Mouse (Mus musculus) intestine, embryonic 16.5 days (tissue): ENCODE results near the gene Sdhc. TPM values are rescaled to one million over a fixed set of nuclear protein-coding genes. Genes with fewer than 3 reads are reported as not detected.
"Not testable (repeated sequence)": the region's sequence is repeated elsewhere in the genome, so short reads cannot be mapped to it uniquely, and the experiment has no call there.

Source experiments
- ATAC-seq: fragments of 200-750 bp; cut with Nextera tagmentation; 2 replicates; pipeline ENCODE4 v1.8.0; 2017; ENCODE audit warnings: moderate TSS enrichment, moderate library complexity
- H3K27ac ChIP-seq: fragments of 300-500 bp; sonication (generic); 2 replicates; pipeline ENCODE4 v1.5.1; 2014; ENCODE audit warnings: mild to moderate bottlenecking, low read length
- H3K27me3 ChIP-seq: fragments of 300-500 bp; sonication (generic); replicated peaks from 2 replicates; pipeline ENCODE4 v1.6.1; 2014; ENCODE audit warnings: low read length, control low read depth, mixed read lengths; ENCODE audit not compliant: control insufficient read depth, insufficient read depth
- H3K36me3 ChIP-seq: fragments of 300-500 bp; sonication (generic); 2 replicates; pipeline ENCODE4 v1.6.1; 2014; ENCODE audit warnings: low read length, control low read depth; ENCODE audit not compliant: control insufficient read depth, insufficient read depth
- H3K4me1 ChIP-seq: fragments of 300-500 bp; sonication (generic); 2 replicates; pipeline ENCODE4 v1.6.1; 2014; ENCODE audit warnings: low read length, control low read depth, mixed read lengths; ENCODE audit not compliant: control insufficient read depth, insufficient read depth
- H3K4me2 ChIP-seq: fragments of 300-500 bp; sonication (generic); 2 replicates; pipeline ENCODE4 v1.6.1; 2014; ENCODE audit warnings: low read depth, low read length, control low read depth
- H3K4me3 ChIP-seq: fragments of 300-500 bp; sonication (generic); 2 replicates; pipeline ENCODE4 v1.5.1; 2014; ENCODE audit warnings: mild to moderate bottlenecking, low read length
- H3K9ac ChIP-seq: fragments of 300-500 bp; sonication (generic); 2 replicates; pipeline ENCODE4 v1.6.1; 2014; ENCODE audit warnings: low read depth, low read length
- H3K9me3 ChIP-seq: fragments of 300-500 bp; sonication (generic); 2 replicates; pipeline ENCODE4 v1.6.1; 2016; ENCODE audit warnings: low read length, control low read depth; ENCODE audit not compliant: control insufficient read depth
- WGBS: fragments of 180-500 bp; shearing (Covaris S2); extraction: QIAGEN DNeasy Blood & Tissue Kit; methylation state at CpG from one replicate; pipeline ENCODE4 v1.1.7; 2014; 5-methylcytosine and 5-hydroxymethylcytosine counted together
- microRNA-seq: library from miRNA; unstranded; fragments of <30 nt; microRNA quantifications from one replicate; pipeline ENCODE4, GENCODE M21; 2016
- polyA plus RNA-seq: library from polyadenylated mRNA; unstranded; fragments of >200 nt; fragmentation: Nextera tagmentation; extraction: Ambion mirVana; gene quantifications from 2 replicates; pipeline ENCODE4 v1.2.1, GENCODE M21; 2015

Sdhc gene
- polyA plus RNA-seq, 1 experiment from 2014 or later, result 457 TPM

DNA sequence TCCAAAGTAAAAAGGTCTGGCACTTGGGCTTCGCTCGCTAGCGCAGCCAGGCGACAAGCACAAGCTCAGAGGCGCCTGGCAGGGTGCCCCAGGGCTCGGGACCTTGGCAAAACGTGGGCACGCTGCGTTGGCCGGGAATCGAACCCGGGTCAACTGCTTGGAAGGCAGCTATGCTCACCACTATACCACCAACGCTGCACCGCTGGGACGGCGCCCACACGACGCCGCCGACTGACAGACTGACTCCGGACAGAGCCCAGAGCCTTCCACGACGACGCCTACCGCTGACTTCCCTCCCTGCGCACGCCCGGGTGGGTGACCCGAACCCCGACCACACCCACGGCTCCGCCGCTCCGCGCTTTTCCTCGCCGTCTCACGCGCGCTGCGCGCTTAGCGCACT is 70.6 kb downstream of the Sdhc start:
- not testable (repeated sequence) for H3K9me3 ChIP-seq, H3K27me3 ChIP-seq, H3K9ac ChIP-seq, H3K4me3 ChIP-seq, H3K4me1 ChIP-seq, H3K36me3 ChIP-seq, H3K27ac ChIP-seq, H3K4me2 ChIP-seq
- ATAC-seq, result peak; percentile 65
- WGBS, result no CpG with 5 or more reads among the region's 43 CpGs

DNA sequence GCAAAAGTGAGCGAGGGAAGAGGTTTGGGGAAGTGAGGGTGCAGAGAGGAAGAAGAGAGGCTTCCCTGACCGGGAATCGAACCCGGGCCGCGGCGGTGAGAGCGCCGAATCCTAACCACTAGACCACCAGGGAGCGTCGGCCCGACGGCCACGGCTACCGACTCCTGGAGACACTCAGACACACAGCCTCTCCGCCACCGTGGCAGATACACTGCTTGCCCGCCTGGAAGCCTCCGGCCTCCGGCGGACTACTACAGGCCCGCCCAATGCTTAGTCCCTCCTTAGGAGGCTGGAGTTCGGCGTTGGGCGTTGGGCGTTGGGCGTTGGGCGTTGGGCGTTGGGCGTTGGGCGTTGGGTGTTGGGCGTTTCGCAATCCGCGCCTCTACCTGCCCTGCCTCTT is 71.1 kb downstream of the Sdhc start:
- ATAC-seq, result peak; percentile 74
- H3K4me1 ChIP-seq, H3K9me3 ChIP-seq, H3K27ac ChIP-seq, H3K27me3 ChIP-seq, H3K9ac ChIP-seq, H3K4me2 ChIP-seq, H3K36me3 ChIP-seq, H3K4me3 ChIP-seq: not testable (repeated sequence)
- WGBS, result no CpG with 5 or more reads among the region's 35 CpGs

DNA sequence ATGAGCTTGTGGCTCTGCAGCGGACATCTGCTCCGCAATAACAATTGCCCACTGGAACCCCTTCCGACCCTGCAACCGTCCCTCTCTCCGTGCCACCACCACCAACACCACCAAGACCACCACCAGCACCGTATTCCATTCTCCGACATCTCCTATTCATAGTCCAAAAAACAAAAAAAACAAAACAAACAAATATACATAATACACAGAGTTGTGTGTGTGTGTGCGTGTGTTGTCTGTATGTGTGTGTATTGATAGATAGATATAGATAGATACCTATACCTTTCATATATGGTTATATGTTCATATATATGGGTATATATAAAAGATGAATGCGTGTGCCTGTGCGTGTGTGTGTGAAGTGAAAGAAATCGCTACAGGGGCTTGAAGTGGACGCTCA is 72.0 kb downstream of the Sdhc start:
- Histone ChIP-seq H3K4me2 (0 out of 2 replicates have a peak overlapping the region, but pooled peaks have one; percentile 27), H3K27me3 (peaks cover 11% of the 10 kb centered on the region), H3K4me3 (0 out of 2 replicates have a peak overlapping the region, but pooled peaks have one; percentile 9)
- not testable (repeated sequence) for H3K36me3 ChIP-seq, H3K9ac ChIP-seq, H3K4me1 ChIP-seq, H3K27ac ChIP-seq, ATAC-seq, H3K9me3 ChIP-seq
- 18% methylated on average over 11 of the region's 12 CpGs for WGBS

DNA sequence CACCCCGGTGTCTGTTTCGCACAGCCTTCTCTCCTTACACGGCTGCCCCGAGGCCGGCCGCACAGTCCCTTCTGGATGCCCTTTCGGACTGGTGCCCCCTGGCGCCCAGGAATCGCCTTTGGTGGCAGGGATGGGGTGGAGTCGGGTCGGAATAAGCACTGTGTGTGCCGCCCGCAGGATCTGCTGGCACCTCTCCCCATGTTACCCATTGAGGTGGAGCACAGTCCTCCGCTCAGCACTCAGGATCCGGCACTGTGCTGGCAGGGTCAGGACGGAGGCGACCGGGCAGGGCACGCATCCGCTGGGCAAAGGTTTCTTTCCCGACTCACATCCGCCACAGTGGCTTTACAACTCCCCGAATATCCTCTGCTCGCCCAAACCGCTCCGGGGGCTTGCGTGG is 72.4 kb downstream of the Sdhc start:
- H3K4me2 ChIP-seq, H3K36me3 ChIP-seq, H3K9me3 ChIP-seq, H3K27ac ChIP-seq, H3K4me1 ChIP-seq, H3K9ac ChIP-seq: not testable (repeated sequence)
- peaks cover 11% of the 10 kb centered on the region for H3K27me3 ChIP-seq
- peak overlapping the region; percentile 7; the same call in 1 of the 2 replicates for H3K4me3 ChIP-seq
- ATAC-seq, result peak; percentile 15
- 2% methylated on average over 14 of the region's 27 CpGs for WGBS

DNA sequence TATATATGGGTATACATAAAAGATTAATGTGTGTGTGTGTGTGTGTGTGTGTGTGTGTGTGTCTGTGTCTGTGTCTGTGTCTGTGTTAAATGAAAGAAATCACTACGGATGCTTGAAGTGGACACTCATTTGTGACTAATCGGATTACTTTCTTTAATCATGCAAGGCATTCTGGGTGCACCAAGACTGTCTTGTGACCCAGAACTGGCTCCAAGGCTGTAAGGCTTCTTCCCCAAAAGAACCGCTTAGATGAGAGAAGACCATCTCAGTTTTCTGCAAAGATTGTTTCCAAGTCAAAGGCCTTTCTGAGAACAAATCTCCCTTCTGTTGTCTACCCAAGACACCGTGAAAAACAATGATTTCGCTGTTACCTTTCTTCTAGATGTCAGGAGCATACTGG is 73.2 kb downstream of the Sdhc start:
- ATAC-seq, H3K4me3 ChIP-seq, H3K9me3 ChIP-seq, H3K4me2 ChIP-seq, H3K27ac ChIP-seq, H3K36me3 ChIP-seq, H3K4me1 ChIP-seq, H3K9ac ChIP-seq: not testable (repeated sequence)
- 36% methylated on average over 5 of the region's 5 CpGs for WGBS
- peaks cover 11% of the 10 kb centered on the region for H3K27me3 ChIP-seq

Small RNA genes lying within 50 kb of the gene (microRNA-seq; reads per million reads assigned to microRNA genes)
- not detected for gene Gm27844

Other genes starting within 250 kb of the Sdhc start
- gene Fcrlb, start 237.7 kb downstream of the Sdhc start, polyA plus RNA-seq, result 0.27 TPM in 1 of 2 replicates, not detected in the other
- 0.10 TPM in 1 of 2 replicates, not detected in the other for gene Fcrla, start 223.0 kb downstream of the Sdhc start, polyA plus RNA-seq
- 1.5 and 2.2 TPM in 2 replicates for gene Fcgr2b, start 174.1 kb downstream of the Sdhc start, polyA plus RNA-seq
- 1.4 and 1.8 TPM in 2 replicates for gene Fcgr4, start 131.7 kb downstream of the Sdhc start, polyA plus RNA-seq
- gene Fcgr3, start 85.7 kb downstream of the Sdhc start, polyA plus RNA-seq, result 15.3 and 15.9 TPM in 2 replicates
- 1.6 and 2.1 TPM in 2 replicates for gene Cfap126, start 36.7 kb downstream of the Sdhc start, polyA plus RNA-seq
- gene Mpz, start 108 bp upstream of the Sdhc start, polyA plus RNA-seq, result 1.7 TPM in 2 replicates
- 16.4 and 19.4 TPM in 2 replicates for gene Pcp4l1, start 45.7 kb upstream of the Sdhc start, polyA plus RNA-seq
- gene Nr1i3, start 63.4 kb upstream of the Sdhc start, polyA plus RNA-seq, result 18.7 and 21.7 TPM in 2 replicates
- 32.0 and 34.7 TPM in 2 replicates for gene Tomm40l, start 71.9 kb upstream of the Sdhc start, polyA plus RNA-seq
- 55.3 and 151 TPM in 2 replicates for gene Apoa2, start 74.5 kb upstream of the Sdhc start, polyA plus RNA-seq
- 50.3 and 52.1 TPM in 2 replicates for gene Fcer1g, start 83.8 kb upstream of the Sdhc start, polyA plus RNA-seq
- 6.3 and 7.0 TPM in 2 replicates for gene Adamts4, start 99.8 kb upstream of the Sdhc start, polyA plus RNA-seq
- 339 and 373 TPM in 2 replicates for gene Ndufs2, start 100.8 kb upstream of the Sdhc start, polyA plus RNA-seq
- 50.0 and 56.5 TPM in 2 replicates for gene B4galt3, start 119.7 kb upstream of the Sdhc start, polyA plus RNA-seq
- 40.2 and 40.9 TPM in 2 replicates for gene Ppox, start 130.6 kb upstream of the Sdhc start, polyA plus RNA-seq
- 50.8 and 53.2 TPM in 2 replicates for gene Usp21, start 137.4 kb upstream of the Sdhc start, polyA plus RNA-seq
- gene Ufc1, start 144.4 kb upstream of the Sdhc start, polyA plus RNA-seq, result 98.8 and 103 TPM in 2 replicates
- 42.6 and 46.8 TPM in 2 replicates for gene Dedd, start 178.5 kb upstream of the Sdhc start, polyA plus RNA-seq
- gene Nit1, start 195.0 kb upstream of the Sdhc start, polyA plus RNA-seq, result 57.6 and 60.9 TPM in 2 replicates
- 83.5 and 99.0 TPM in 2 replicates for gene Pfdn2, start 195.1 kb upstream of the Sdhc start, polyA plus RNA-seq
- gene Klhdc9, start 210.2 kb upstream of the Sdhc start, polyA plus RNA-seq, result 0.60 and 1.1 TPM in 2 replicates
- gene Nectin4, start 219.5 kb upstream of the Sdhc start, polyA plus RNA-seq, result 2.8 and 3.8 TPM in 2 replicates
- 2.0 and 2.5 TPM in 2 replicates for gene Arhgap30, start 238.4 kb upstream of the Sdhc start, polyA plus RNA-seq